Mouse (Mus musculus): ENCODE measurements around the gene Gm20920. TPM values are rescaled to one million over a fixed set of nuclear protein-coding genes. Genes with fewer than 3 reads are reported as not detected.
"Not testable (repeated sequence)": the region's sequence is repeated elsewhere in the genome, so short reads cannot be mapped to it uniquely, and the experiment has no call there.

The Gm20920 gene
- polyA plus RNA-seq (2014; fragmentation: Nextera tagmentation; extraction: Ambion mirVana), result not detected in 2 replicates

GRCm38 (mm10) chrY:51851820-51852219 lies at the start of gene Gm20920:
TSS of gene Gm20920 (plus strand) at chrY:51852120.
- not testable (repeated sequence) for DNase-seq (ENCODE audit: low spot score); H3K9ac ChIP-seq (replicated peaks; ENCODE audit: low read length); H3K4me1 ChIP-seq (ENCODE audit: control insufficient read depth, insufficient read depth, low read length); ATAC-seq (replicated peaks; ENCODE audit: insufficient number of reproducible peaks, low FRiP score, low TSS enrichment, low read depth); H3K4me3 ChIP-seq (ENCODE audit: low read depth, low read length); H3K27ac ChIP-seq (replicated peaks; ENCODE audit: low read depth, low read length); H3K9me3 ChIP-seq (replicated peaks; ENCODE audit: control insufficient read depth, low read length); H3K36me3 ChIP-seq (replicated peaks; ENCODE audit: control insufficient read depth, insufficient read depth, low read depth, low read length); H3K4me2 ChIP-seq (ENCODE audit: low read depth, low read length); H3K27me3 ChIP-seq (ENCODE audit: control insufficient read depth, insufficient read depth, low read length)
- no CpG with 5 or more reads among the region's 6 CpGs for WGBS

All from embryonic facial prominence, embryonic 11.5 days (tissue).